Mouse (Mus musculus) bone marrow macrophage, adult 2 months (primary cell): ENCODE data around the gene Gm15217.

Experiments
- CTCF ChIP-seq: IDR thresholded peaks from 2 replicates; pipeline ENCODE4 v1.5.1; 2012; ENCODE audit warnings: low read depth, mild to moderate bottlenecking, low read length, moderate library complexity
- POLR2A ChIP-seq: IDR thresholded peaks from 2 replicates; pipeline ENCODE4 v1.6.1; 2012; ENCODE audit warnings: mild to moderate bottlenecking, low read depth, low read length, borderline replicate concordance

- TF ChIP-seq CTCF (no peak), POLR2A (no peak)
These were observed 21.9 kb upstream of the Gm15217 start for GRCm38 (mm10) chr14:46357286-46357685.
